Mouse (Mus musculus) CD4-positive helper T cell, adult 2 months (primary cell): ENCODE data around the gene Actn4.

ENCODE experiments used
- DNase-seq: peaks from one replicate; pipeline ENCODE4 v3.0.0-alpha.2; 2012; ENCODE audit warnings: low read depth, missing footprints, low spot score

The Actn4 gene

GRCm38 (mm10) chr7:28961927-28962670 lies at the start of gene Actn4:
Actn4 (minus strand) TSS chr7:28962340.
- peak; percentile 99 for DNase-seq

- peak; percentile 49 for DNase-seq
Observed at GRCm38 (mm10) chr7:29008714-29009113, 46.6 kb upstream of the Actn4 start.

GRCm38 (mm10) chr7:29008171-29008570 lies 46.0 kb upstream of the Actn4 start:
- DNase-seq: no peak

- no peak for DNase-seq
Observed at GRCm38 (mm10) chr7:29007224-29008101, 45.3 kb upstream of the Actn4 start.

GRCm38 (mm10) chr7:29000651-29001605 lies 38.8 kb upstream of the Actn4 start:
- peak; percentile 77 for DNase-seq

GRCm38 (mm10) chr7:28993402-28993801 lies 31.3 kb upstream of the Actn4 start:
- no peak for DNase-seq

- no peak for DNase-seq
Observed at GRCm38 (mm10) chr7:28992997-28993396, 30.9 kb upstream of the Actn4 start.

- no peak for DNase-seq
Observed at GRCm38 (mm10) chr7:28991616-28992015, 29.5 kb upstream of the Actn4 start.

- no peak for DNase-seq
Observed at GRCm38 (mm10) chr7:28990766-28991273, 28.7 kb upstream of the Actn4 start.

GRCm38 (mm10) chr7:28985207-28985606 lies 23.1 kb upstream of the Actn4 start:
- no peak for DNase-seq

- DNase-seq: no peak
Observed at GRCm38 (mm10) chr7:28984452-28984851, 22.3 kb upstream of the Actn4 start.

- no peak for DNase-seq
Observed at GRCm38 (mm10) chr7:28983849-28984248, 21.7 kb upstream of the Actn4 start.

GRCm38 (mm10) chr7:28983141-28983564 lies 21.0 kb upstream of the Actn4 start:
- peak; percentile 59 for DNase-seq

- DNase-seq: peak; percentile 89
Observed at GRCm38 (mm10) chr7:28982274-28983013, 20.3 kb upstream of the Actn4 start.

- DNase-seq: peak; percentile 100
Observed at GRCm38 (mm10) chr7:28981651-28982273, 19.6 kb upstream of the Actn4 start, which contains the start of the genes Eif3k and Map4k1. Eif3k (minus strand) TSS chr7:28981864. Map4k1 (plus strand) TSS chr7:28982050.

GRCm38 (mm10) chr7:28977556-28977955 lies 15.4 kb upstream of the Actn4 start:
- no peak for DNase-seq

- no peak for DNase-seq
Observed at GRCm38 (mm10) chr7:28973025-28973424, 10.9 kb upstream of the Actn4 start.

GRCm38 (mm10) chr7:28972542-28972985 lies 10.4 kb upstream of the Actn4 start:
- peak; percentile 78 for DNase-seq

- DNase-seq: no peak
Observed at GRCm38 (mm10) chr7:28971770-28972269, 9.7 kb upstream of the Actn4 start.

- DNase-seq: no peak
Observed at GRCm38 (mm10) chr7:28971029-28971428, 8.9 kb upstream of the Actn4 start.
